Mouse (Mus musculus) G1E-ER4 (cell line): ENCODE measurements around the gene Gpr137. TPM values are rescaled to one million over a fixed set of nuclear protein-coding genes. Genes with fewer than 3 reads are reported as not detected.

Experiments
- GATA1 ChIP-seq: IDR thresholded peaks from one replicate; pipeline ENCODE4 v1.8.0; 2012; ENCODE audit warnings: low read length, inconsistent platforms
- polyA plus RNA-seq: library from polyadenylated mRNA; stranded (reverse); fragments of >175 nt; gene quantifications from 2 replicates; pipeline ENCODE4 v1.2.3, GENCODE M21; 2012

The Gpr137 gene
- polyA plus RNA-seq, 1 experiment = 52.9 TPM

GRCm38 (mm10) chr19:6919876-6920740 lies 22.2 kb downstream of the Gpr137 start:
- TF ChIP-seq GATA1 = no peak

- no peak for TF ChIP-seq GATA1
These were observed 22.8 kb downstream of the Gpr137 start for GRCm38 (mm10) chr19:6919431-6919830.

- no peak for TF ChIP-seq GATA1
These were observed 24.0 kb downstream of the Gpr137 start for GRCm38 (mm10) chr19:6918321-6918720.

- no peak for TF ChIP-seq GATA1
These were observed 25.8 kb downstream of the Gpr137 start for GRCm38 (mm10) chr19:6916496-6916895.

GRCm38 (mm10) chr19:6915276-6915675 lies 27.0 kb downstream of the Gpr137 start:
- TF ChIP-seq GATA1 = no peak

- TF ChIP-seq GATA1 = no peak
These were observed 27.7 kb downstream of the Gpr137 start for GRCm38 (mm10) chr19:6914540-6914939.

GRCm38 (mm10) chr19:6913991-6914390 lies 28.3 kb downstream of the Gpr137 start:
- TF ChIP-seq GATA1 = no peak

- TF ChIP-seq GATA1 = no peak
These were observed 29.2 kb downstream of the Gpr137 start for GRCm38 (mm10) chr19:6913036-6913435.

GRCm38 (mm10) chr19:6912205-6912970 lies 29.9 kb downstream of the Gpr137 start:
- TF ChIP-seq GATA1 = no peak

GRCm38 (mm10) chr19:6911101-6912074 lies 30.9 kb downstream of the Gpr137 start:
- no peak for TF ChIP-seq GATA1

GRCm38 (mm10) chr19:6909507-6910289 lies 32.6 kb downstream of the Gpr137 start, which contains the start of the genes Trmt112 and Prdx5:
Gene Trmt112, plus strand, starts transcription at chr19:6909698.
Gene Prdx5, minus strand, starts transcription at chr19:6910106.
- no peak for TF ChIP-seq GATA1

GRCm38 (mm10) chr19:6909021-6909420 lies 33.3 kb downstream of the Gpr137 start:
- TF ChIP-seq GATA1 = no peak

- TF ChIP-seq GATA1 = no peak
These were observed 34.3 kb downstream of the Gpr137 start for GRCm38 (mm10) chr19:6907811-6908540.

GRCm38 (mm10) chr19:6907094-6907493 lies 35.2 kb downstream of the Gpr137 start:
- no peak for TF ChIP-seq GATA1
